Mouse (Mus musculus): ENCODE data around the gene Stk17b. TPM values are rescaled to one million over a fixed set of nuclear protein-coding genes. Genes with fewer than 3 reads are reported as not detected.
A peak's percentile ranks its signal among the peaks of the same experiment; 100 is the strongest.
"Not testable (repeated sequence)": the region's sequence is repeated elsewhere in the genome, so short reads cannot be mapped to it uniquely, and the experiment has no call there.

Gene Stk17b
- total and polyA plus RNA-seq, 2 experiments from 2014 or later: 4.1 to 7.8 TPM

- WGBS: 17% methylated on average over 10 of the region's 11 CpGs
- Histone ChIP-seq H3K4me2 (ENCODE audit: low read depth) (no peak overlapping the region), H3K36me3 (ENCODE audit: insufficient read depth) (no peaks in the 10 kb centered on the region), H3K9ac (no peak overlapping the region), H3K9me3 (ENCODE audit: low read length) (no peaks in the 10 kb centered on the region), H3K27me3 (ENCODE audit: insufficient read depth, low read length) (no peaks in the 10 kb centered on the region), H3K4me1 (ENCODE audit: insufficient read depth) (no peaks in the 10 kb centered on the region), H3K4me3 (ENCODE audit: low read depth, low read length) (no peak overlapping the region), H3K27ac (ENCODE audit: low read depth, low read length) (no peak overlapping the region)
- no peak for TF ChIP-seq CTCF (IDR thresholded peaks at IDR 0.05; ENCODE audit: low read depth)
- DNase-seq (no peak), ATAC-seq (no peak)
These were observed 36.5 kb downstream of the Stk17b start for GRCm38 (mm10) chr1:53748571-53748970.

DNA sequence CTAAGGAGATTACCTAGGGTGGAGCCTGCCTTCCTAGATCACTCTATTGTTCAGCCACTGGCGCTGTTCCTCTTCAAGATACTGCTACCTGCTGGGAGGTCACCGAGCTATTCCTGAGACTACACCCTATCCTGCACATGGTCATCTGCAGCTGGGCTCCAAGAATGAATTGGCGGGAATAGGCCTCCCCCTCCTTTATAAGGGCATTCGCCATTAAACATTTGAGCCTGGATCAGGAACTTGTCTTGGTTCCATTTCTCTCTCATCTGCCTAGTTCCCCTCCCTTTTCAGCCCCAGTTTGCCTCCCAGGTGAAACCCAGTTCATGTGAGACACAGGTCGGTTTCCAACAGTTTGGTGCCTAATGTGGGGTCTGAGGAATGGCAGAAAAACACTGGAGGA is 39.0 kb downstream of the Stk17b start:
- H3K9me3 ChIP-seq (ENCODE audit: low read length): no peaks in the 10 kb centered on the region
- DNase-seq (no peak), ATAC-seq (no peak)
- WGBS: 61% methylated on average over 5 of the region's 5 CpGs
- no peak overlapping the region for H3K27ac ChIP-seq (ENCODE audit: low read depth, low read length)
- H3K36me3 ChIP-seq (ENCODE audit: insufficient read depth): no peaks in the 10 kb centered on the region
- no peak overlapping the region for H3K9ac ChIP-seq
- no peak overlapping the region for H3K4me2 ChIP-seq (ENCODE audit: low read depth)
- no peaks in the 10 kb centered on the region for H3K4me1 ChIP-seq (ENCODE audit: insufficient read depth)
- H3K27me3 ChIP-seq (ENCODE audit: insufficient read depth, low read length): no peaks in the 10 kb centered on the region
- TF ChIP-seq CTCF (IDR thresholded peaks at IDR 0.05; ENCODE audit: low read depth): no peak
- no peak overlapping the region for H3K4me3 ChIP-seq (ENCODE audit: low read depth, low read length)

DNA sequence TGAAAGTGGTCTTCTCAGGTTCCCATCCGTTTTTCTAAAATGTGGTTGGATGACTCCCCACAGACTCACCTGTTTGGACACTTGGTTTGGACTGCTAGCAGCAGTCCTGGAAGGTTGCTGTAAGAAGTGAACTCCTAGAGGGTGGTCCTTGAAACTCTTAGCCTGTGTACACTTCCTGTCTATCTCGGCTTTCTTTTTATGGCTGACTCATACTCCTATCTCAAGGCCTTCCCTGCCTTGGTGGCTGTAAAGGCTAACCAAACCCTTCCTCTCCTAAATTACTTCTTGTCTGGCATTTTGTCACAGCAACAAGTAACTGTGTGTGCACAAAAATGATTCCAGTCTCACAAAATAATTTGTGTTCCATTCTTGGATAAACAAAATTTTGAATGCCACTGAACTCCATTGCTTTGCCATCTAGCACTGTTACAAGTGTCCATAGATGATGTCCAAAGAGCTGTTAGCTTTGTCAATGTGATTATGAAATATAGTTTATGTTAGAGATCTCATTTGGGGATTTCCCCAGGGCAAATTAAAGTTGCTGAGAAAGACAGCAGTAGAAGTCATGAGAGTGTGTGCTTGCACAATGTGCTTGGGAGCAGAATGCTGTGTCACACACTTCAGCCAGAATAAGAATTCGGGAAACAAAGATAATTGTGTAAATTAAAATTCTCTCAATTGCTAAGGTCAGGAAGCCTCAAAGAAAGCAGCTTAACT is 43.1 kb downstream of the Stk17b start:
- no peak for TF ChIP-seq CTCF (IDR thresholded peaks at IDR 0.05; ENCODE audit: low read depth)
- Histone ChIP-seq H3K27ac (ENCODE audit: low read depth, low read length) (no peak overlapping the region), H3K4me3 (ENCODE audit: low read depth, low read length) (no peak overlapping the region), H3K36me3 (ENCODE audit: insufficient read depth) (no peaks in the 10 kb centered on the region), H3K9ac (no peak overlapping the region), H3K4me2 (ENCODE audit: low read depth) (no peak overlapping the region), H3K9me3 (ENCODE audit: low read length) (no peaks in the 10 kb centered on the region), H3K27me3 (ENCODE audit: insufficient read depth, low read length) (no peaks in the 10 kb centered on the region), H3K4me1 (ENCODE audit: insufficient read depth) (no peaks in the 10 kb centered on the region)
- DNase-seq: no peak
- no peak for ATAC-seq
- WGBS: 85% methylated on average over 3 of the region's 3 CpGs

DNA sequence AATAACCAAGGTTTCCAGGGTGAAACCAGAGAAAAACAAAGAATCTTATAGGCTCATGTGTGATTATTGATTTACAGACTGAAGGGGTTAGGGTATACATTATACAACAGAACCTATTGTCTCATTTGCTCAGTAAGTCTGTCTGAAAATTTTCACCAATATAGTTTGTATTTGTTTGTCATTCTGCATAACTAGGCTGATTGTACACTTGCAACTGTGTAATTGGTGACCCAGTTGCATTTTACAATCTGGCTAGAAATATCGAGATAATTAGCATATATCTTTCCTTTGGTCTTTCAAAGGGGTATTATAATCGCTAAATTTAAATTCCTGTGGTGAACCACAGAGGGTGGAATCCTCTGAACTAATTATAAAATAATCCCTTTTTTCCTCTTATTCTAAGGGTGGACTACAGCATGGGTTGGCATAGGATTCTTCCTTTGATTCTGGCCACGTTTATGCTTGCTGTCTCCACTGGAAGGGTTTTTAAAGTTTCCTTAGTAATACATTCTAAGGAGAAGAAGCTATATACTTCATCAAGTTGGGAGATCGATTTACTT is 44.2 kb downstream of the Stk17b start:
- Histone ChIP-seq H3K4me1 (ENCODE audit: insufficient read depth) (no peaks in the 10 kb centered on the region), H3K27me3 (ENCODE audit: insufficient read depth, low read length) (no peaks in the 10 kb centered on the region), H3K4me2 (ENCODE audit: low read depth) (no peak overlapping the region), H3K9me3 (ENCODE audit: low read length) (no peaks in the 10 kb centered on the region), H3K4me3 (ENCODE audit: low read depth, low read length) (no peak overlapping the region), H3K27ac (ENCODE audit: low read depth, low read length) (no peak overlapping the region), H3K36me3 (ENCODE audit: insufficient read depth) (no peaks in the 10 kb centered on the region), H3K9ac (no peak overlapping the region)
- ATAC-seq: no peak
- DNase-seq: no peak
- WGBS: 25% methylated on average over 4 of the region's 4 CpGs
- TF ChIP-seq CTCF (IDR thresholded peaks at IDR 0.05; ENCODE audit: low read depth): no peak

DNA sequence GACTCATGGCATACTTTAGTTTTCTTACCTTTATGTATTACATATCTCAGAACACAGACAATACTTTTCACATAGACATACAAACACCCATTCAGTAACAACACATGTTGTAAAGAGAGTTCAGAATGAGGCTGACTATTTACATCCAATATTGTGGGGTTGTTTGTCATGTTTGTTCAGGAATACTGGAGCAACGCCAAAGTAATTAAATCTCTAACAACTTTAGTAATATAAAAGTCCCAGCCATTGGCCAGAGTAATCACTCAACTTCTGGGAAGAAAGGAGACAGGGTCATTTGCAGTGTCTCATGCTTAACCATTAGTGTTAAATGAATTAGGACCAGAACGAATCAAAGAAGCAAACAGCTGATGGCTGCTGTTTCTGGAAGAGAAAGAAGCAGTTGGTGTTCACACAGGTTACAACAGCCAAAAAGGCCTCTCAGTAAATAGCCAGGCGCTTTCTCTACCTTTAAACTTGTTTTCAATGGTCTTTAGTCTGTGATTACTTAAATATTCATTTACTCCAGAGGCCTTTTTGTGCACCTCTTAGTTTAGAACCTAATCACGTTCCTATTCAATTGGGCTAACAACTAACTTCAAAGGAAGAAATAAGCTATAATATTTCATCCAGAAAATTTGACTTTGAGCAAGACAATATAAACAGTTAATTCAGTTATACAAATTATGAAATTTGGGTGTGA is 44.8 kb downstream of the Stk17b start:
- H3K9ac ChIP-seq; H3K27ac ChIP-seq (ENCODE audit: low read depth, low read length); H3K4me1 ChIP-seq (ENCODE audit: insufficient read depth); H3K4me2 ChIP-seq (ENCODE audit: low read depth); H3K4me3 ChIP-seq (ENCODE audit: low read depth, low read length); H3K36me3 ChIP-seq (ENCODE audit: insufficient read depth); H3K9me3 ChIP-seq (ENCODE audit: low read length); H3K27me3 ChIP-seq (ENCODE audit: insufficient read depth, low read length): not testable (repeated sequence)
- ATAC-seq (peak; percentile 75), DNase-seq (peak; percentile 7)
- 12% methylated on average over 3 of the region's 4 CpGs for WGBS

- DNase-seq: no peak
- no peak overlapping the region for H3K4me3 ChIP-seq (ENCODE audit: low read depth, low read length)
- WGBS: 96% methylated on average over 3 of the region's 3 CpGs
- H3K4me2 ChIP-seq (ENCODE audit: low read depth): no peak overlapping the region
- H3K27me3 ChIP-seq (ENCODE audit: insufficient read depth, low read length): no peaks in the 10 kb centered on the region
- no peak overlapping the region for H3K9ac ChIP-seq
- H3K27ac ChIP-seq (ENCODE audit: low read depth, low read length): no peak overlapping the region
- H3K9me3 ChIP-seq (ENCODE audit: low read length): no peaks in the 10 kb centered on the region
- no peak for TF ChIP-seq CTCF (IDR thresholded peaks at IDR 0.05; ENCODE audit: low read depth)
- no peaks in the 10 kb centered on the region for H3K4me1 ChIP-seq (ENCODE audit: insufficient read depth)
- H3K36me3 ChIP-seq (ENCODE audit: insufficient read depth): no peaks in the 10 kb centered on the region
- no peak for ATAC-seq
These were observed 48.4 kb downstream of the Stk17b start for GRCm38 (mm10) chr1:53736583-53736982.

GRCm38 (mm10) chr1:53728489-53729225 is 56.4 kb downstream of the Stk17b start:
- no peak overlapping the region for H3K27ac ChIP-seq (ENCODE audit: low read depth, low read length)
- no peaks in the 10 kb centered on the region for H3K4me1 ChIP-seq (ENCODE audit: insufficient read depth)
- 82% methylated on average over 5 of the region's 5 CpGs for WGBS
- no peak for TF ChIP-seq CTCF (IDR thresholded peaks at IDR 0.05; ENCODE audit: low read depth)
- DNase-seq (no peak), ATAC-seq (no peak)
- H3K9me3 ChIP-seq (ENCODE audit: low read length): no peaks in the 10 kb centered on the region
- H3K4me2 ChIP-seq (ENCODE audit: low read depth): no peak overlapping the region
- no peak overlapping the region for H3K9ac ChIP-seq
- no peak overlapping the region for H3K4me3 ChIP-seq (ENCODE audit: low read depth, low read length)
- no peaks in the 10 kb centered on the region for H3K27me3 ChIP-seq (ENCODE audit: insufficient read depth, low read length)
- H3K36me3 ChIP-seq (ENCODE audit: insufficient read depth): no peaks in the 10 kb centered on the region

Data from forebrain, postnatal 0 days (tissue).